Mouse (Mus musculus): Measurements from ENCODE around the gene Trem2. TPM values are rescaled to one million over a fixed set of nuclear protein-coding genes. Genes with fewer than 3 reads are reported as not detected.

Gene Trem2
- polyA plus RNA-seq, 1 experiment from 2014 or later = 5.9 TPM

- Histone ChIP-seq H3K9ac (no peak overlapping the region), H3K36me3 (peaks cover 80% of the 10 kb centered on the region), H3K4me2 (no peak overlapping the region), H3K9me3 (no peaks in the 10 kb centered on the region), H3K27ac (no peak overlapping the region), H3K27me3 (no peaks in the 10 kb centered on the region), H3K4me3 (no peak overlapping the region), H3K4me1 (replicated peaks) (no peaks in the 10 kb centered on the region)
- 92% methylated on average over 2 of the region's 2 CpGs for WGBS
- no peak for ATAC-seq (ENCODE audit: low FRiP score)
Measured at GRCm38 (mm10) chr17:48388666-48389065, 42.5 kb downstream of the Trem2 start.

- Histone ChIP-seq H3K4me1 (replicated peaks) (no peaks in the 10 kb centered on the region), H3K36me3 (peaks cover 87% of the 10 kb centered on the region), H3K9me3 (no peaks in the 10 kb centered on the region), H3K27ac (no peak overlapping the region), H3K4me2 (no peak overlapping the region), H3K4me3 (no peak overlapping the region), H3K27me3 (no peaks in the 10 kb centered on the region), H3K9ac (no peak overlapping the region)
- 95% methylated on average over 5 of the region's 5 CpGs for WGBS
- ATAC-seq (ENCODE audit: low FRiP score) = no peak
Measured at GRCm38 (mm10) chr17:48389442-48389841, 43.2 kb downstream of the Trem2 start.

GRCm38 (mm10) chr17:48391446-48391845 is 45.2 kb downstream of the Trem2 start:
- Histone ChIP-seq H3K36me3 (peaks cover 93% of the 10 kb centered on the region), H3K27ac (no peak overlapping the region), H3K27me3 (no peaks in the 10 kb centered on the region), H3K9me3 (no peaks in the 10 kb centered on the region), H3K4me3 (no peak overlapping the region), H3K9ac (no peak overlapping the region), H3K4me1 (replicated peaks) (no peaks in the 10 kb centered on the region), H3K4me2 (no peak overlapping the region)
- WGBS = 89% methylated on average over 5 of the region's 5 CpGs
- ATAC-seq (ENCODE audit: low FRiP score) = no peak

GRCm38 (mm10) chr17:48392616-48393015 is 46.4 kb downstream of the Trem2 start:
- Histone ChIP-seq H3K4me3 (no peak overlapping the region), H3K4me1 (replicated peaks) (no peaks in the 10 kb centered on the region), H3K9me3 (no peaks in the 10 kb centered on the region), H3K36me3 (peaks cover 92% of the 10 kb centered on the region), H3K9ac (no peak overlapping the region), H3K27me3 (no peaks in the 10 kb centered on the region), H3K4me2 (no peak overlapping the region), H3K27ac (no peak overlapping the region)
- no peak for ATAC-seq (ENCODE audit: low FRiP score)
- 95% methylated on average over 3 of the region's 3 CpGs for WGBS

GRCm38 (mm10) chr17:48401710-48402109 is 55.5 kb downstream of the Trem2 start:
- Histone ChIP-seq H3K4me1 (replicated peaks) (peaks cover 4% of the 10 kb centered on the region; the same call in 1 of the 2 replicates), H3K36me3 (peaks cover 34% of the 10 kb centered on the region), H3K9ac (no peak overlapping the region), H3K4me2 (no peak overlapping the region), H3K27me3 (no peaks in the 10 kb centered on the region), H3K27ac (no peak overlapping the region), H3K4me3 (no peak overlapping the region), H3K9me3 (no peaks in the 10 kb centered on the region)
- 89% methylated on average over 4 of the region's 4 CpGs for WGBS
- ATAC-seq (ENCODE audit: low FRiP score) = no peak

- no peak for ATAC-seq (ENCODE audit: low FRiP score)
- 90% methylated on average over 3 of the region's 3 CpGs for WGBS
- H3K4me1 ChIP-seq (replicated peaks) = peaks cover 13% of the 10 kb centered on the region
Measured at GRCm38 (mm10) chr17:48402751-48403150, 56.5 kb downstream of the Trem2 start.

More at GRCm38 (mm10) chr17:48402751-48403150, 56.5 kb downstream of the Trem2 start:
- Histone ChIP-seq H3K9ac (no peak overlapping the region), H3K9me3 (no peaks in the 10 kb centered on the region), H3K27ac (no peak overlapping the region), H3K4me2 (no peak overlapping the region), H3K4me3 (no peak overlapping the region), H3K27me3 (no peaks in the 10 kb centered on the region), H3K36me3 (peaks cover 24% of the 10 kb centered on the region)

Other genes starting within 250 kb of the Trem2 start
- gene 9830107B12Rik, start 200.1 kb upstream of the Trem2 start, polyA plus RNA-seq (2015; fragmentation: Nextera tagmentation; extraction: Ambion mirVana) = not detected in 2 replicates
- 0.21 TPM in 1 of 2 replicates, not detected in the other for gene A530064D06Rik, start 179.1 kb upstream of the Trem2 start, polyA plus RNA-seq (2015; fragmentation: Nextera tagmentation; extraction: Ambion mirVana)
- not detected in 2 replicates for gene Trem1, start 113.6 kb upstream of the Trem2 start, polyA plus RNA-seq (2015; fragmentation: Nextera tagmentation; extraction: Ambion mirVana)
- gene Trem3, start 98.6 kb upstream of the Trem2 start, polyA plus RNA-seq (2015; fragmentation: Nextera tagmentation; extraction: Ambion mirVana) = not detected in 2 replicates
- not detected in 2 replicates for gene Treml4, start 82.1 kb upstream of the Trem2 start, polyA plus RNA-seq (2015; fragmentation: Nextera tagmentation; extraction: Ambion mirVana)
- 0.14 and 0.17 TPM in 2 replicates for gene Treml2, start 46.9 kb upstream of the Trem2 start, polyA plus RNA-seq (2015; fragmentation: Nextera tagmentation; extraction: Ambion mirVana)
- 0.14 and 0.35 TPM in 2 replicates for gene B430306N03Rik, start 30.3 kb upstream of the Trem2 start, polyA plus RNA-seq (2015; fragmentation: Nextera tagmentation; extraction: Ambion mirVana)
- 0.74 and 1.00 TPM in 2 replicates for gene Treml1, start 13.5 kb downstream of the Trem2 start, polyA plus RNA-seq (2015; fragmentation: Nextera tagmentation; extraction: Ambion mirVana)
- gene Nfya, start 63.5 kb downstream of the Trem2 start, polyA plus RNA-seq (2015; fragmentation: Nextera tagmentation; extraction: Ambion mirVana) = 13.2 and 13.8 TPM in 2 replicates
- gene Oard1, start 63.6 kb downstream of the Trem2 start, polyA plus RNA-seq (2015; fragmentation: Nextera tagmentation; extraction: Ambion mirVana) = 45.1 and 47.1 TPM in 2 replicates
- gene Apobec2, start 86.5 kb downstream of the Trem2 start, polyA plus RNA-seq (2015; fragmentation: Nextera tagmentation; extraction: Ambion mirVana) = 0.67 and 0.81 TPM in 2 replicates
- 1.8 and 2.7 TPM in 2 replicates for gene Tspo2, start 105.1 kb downstream of the Trem2 start, polyA plus RNA-seq (2015; fragmentation: Nextera tagmentation; extraction: Ambion mirVana)
- gene Unc5cl, start 108.5 kb downstream of the Trem2 start, polyA plus RNA-seq (2015; fragmentation: Nextera tagmentation; extraction: Ambion mirVana) = 0.26 and 0.38 TPM in 2 replicates